Mouse (Mus musculus): Measurements from ENCODE around the gene Camk2g. TPM values are rescaled to one million over a fixed set of nuclear protein-coding genes. Genes with fewer than 3 reads are reported as not detected.

Gene Camk2g
- polyA plus RNA-seq, 2 experiments from 2014 or later = 32.6 to 37.8 TPM

DNA sequence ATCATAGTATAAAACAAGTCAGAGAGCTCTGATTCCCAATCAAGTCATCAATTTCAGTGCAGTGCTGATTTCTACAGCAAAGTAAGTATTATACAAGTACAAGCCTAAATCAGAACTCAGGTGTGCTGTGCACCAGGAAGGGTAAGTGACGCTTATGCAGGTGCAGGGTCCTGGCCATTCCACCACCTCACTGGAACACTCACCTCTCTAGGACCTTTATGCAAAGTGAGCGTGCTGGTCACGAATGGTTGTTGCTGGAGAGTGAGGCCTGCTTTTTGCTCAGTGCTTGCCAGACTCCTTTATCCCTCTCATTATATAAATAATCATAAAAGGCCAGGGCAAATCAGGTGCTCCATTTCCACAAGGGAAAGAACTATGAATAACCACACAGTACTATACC is 93.5 kb downstream of the Camk2g start:
- ATAC-seq = no peak

GRCm38 (mm10) chr14:20698515-20698914 is 95.4 kb downstream of the Camk2g start:
- no peak for ATAC-seq

- no peak for ATAC-seq
Observed at GRCm38 (mm10) chr14:20696986-20697385, 96.9 kb downstream of the Camk2g start.

GRCm38 (mm10) chr14:20695761-20696520 is 97.9 kb downstream of the Camk2g start:
- ATAC-seq = no peak

DNA sequence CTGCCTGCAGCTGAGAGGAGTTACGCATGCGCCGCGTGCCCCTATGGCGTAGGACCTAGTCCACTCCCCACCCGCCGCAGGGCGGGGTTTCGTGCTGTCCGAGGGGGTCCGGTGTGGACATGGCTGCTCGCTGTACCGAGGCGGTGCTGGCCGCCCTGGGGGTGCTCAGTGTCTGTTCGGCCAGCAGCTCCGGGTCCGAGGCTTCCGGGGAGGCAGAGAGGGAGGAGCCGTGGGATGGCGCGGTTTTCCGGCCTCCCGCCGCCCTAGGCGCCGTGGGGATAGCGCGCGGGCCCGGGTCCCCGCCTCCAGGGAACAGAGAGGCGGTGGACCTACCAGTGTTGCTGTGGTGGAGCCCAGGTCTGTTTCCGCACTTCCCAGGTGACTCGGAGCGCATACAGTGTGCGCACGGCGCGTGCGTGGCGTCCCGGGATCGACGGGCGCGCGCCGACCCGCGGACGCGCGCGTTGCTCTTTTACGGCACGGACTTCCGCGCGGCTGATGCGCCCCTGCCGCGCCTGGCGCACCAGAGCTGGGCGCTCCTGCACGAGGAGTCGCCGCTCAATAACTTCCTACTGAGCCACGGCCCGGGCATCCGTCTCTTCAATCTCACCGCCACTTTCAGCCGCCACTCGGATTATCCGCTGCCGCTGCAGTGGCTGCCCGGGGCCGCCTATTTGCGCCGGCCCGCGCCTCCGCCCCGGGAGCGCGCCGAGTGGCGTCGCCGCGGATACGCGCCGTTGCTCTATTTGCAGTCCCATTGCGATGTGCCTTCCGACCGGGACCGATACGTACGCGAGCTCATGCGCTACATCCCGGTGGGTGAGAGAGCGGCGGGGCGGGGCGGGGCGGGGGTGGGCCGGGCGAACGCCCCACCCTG is 98.8 kb downstream of the Camk2g start, which contains the start of gene Fut11:
Gene Fut11 (plus strand): TSS at position 85 of the 877 bp plus-strand sequence.
- peak; percentile 87 for ATAC-seq

DNA sequence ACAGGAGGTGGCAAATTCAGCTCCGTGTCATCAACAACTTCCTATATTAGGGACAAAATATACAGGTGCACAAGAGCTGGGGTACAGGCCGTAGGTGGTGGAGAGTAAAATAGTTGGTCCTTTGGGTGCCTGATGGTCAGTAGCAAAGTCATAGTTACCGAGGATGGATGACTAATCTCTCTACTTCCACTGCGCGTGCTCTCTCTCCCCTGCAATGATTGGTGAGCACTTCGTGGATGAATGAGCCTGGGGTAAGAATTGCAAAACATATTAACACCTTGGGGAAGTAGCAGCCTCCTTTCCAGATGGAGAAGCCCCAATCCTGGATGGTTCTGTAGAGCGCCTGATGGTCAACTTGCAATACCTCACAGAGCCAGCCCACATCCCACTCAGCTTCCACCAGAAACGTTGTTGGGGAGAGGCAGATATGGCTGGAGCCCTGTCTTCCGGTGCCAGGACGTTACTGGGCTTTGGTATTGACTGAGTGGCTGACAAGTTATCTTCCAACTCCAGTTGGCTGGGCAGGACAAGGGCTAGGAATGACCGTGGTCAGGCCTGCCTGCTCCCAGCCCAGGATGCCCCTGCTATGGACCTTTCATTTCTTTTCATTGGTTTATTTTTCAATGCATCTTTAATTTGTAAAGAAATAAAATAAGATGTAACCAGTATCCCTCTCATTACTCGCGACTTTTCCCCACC is 99.6 kb downstream of the Camk2g start:
- ATAC-seq = no peak

DNA sequence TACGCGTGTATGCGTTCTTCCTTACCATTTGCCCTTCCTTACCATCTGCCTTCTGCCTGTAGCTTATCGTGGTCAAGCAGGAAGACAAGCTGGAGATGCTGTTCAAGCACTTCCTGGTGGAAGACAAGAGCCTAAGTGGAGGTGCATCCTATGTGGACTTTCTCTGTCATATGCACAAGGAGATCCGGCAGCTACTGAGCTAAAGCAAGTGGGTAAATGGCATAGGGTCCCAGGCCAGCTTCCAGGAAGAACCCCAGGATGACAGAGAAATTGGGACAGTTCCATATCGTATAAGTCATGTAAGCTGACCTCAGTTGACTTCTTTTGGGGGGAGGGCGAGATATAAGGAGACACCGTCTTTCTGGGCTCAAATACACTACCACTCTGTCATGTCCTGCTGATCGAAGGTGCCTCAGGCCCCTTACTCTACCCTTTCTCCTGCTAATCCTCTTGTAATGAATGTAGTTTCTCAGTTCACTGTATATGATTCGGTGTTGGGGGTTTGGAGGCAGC is 100.2 kb downstream of the Camk2g start:
- no peak for ATAC-seq

- no peak for ATAC-seq
Observed at GRCm38 (mm10) chr14:20691772-20692171, 102.1 kb downstream of the Camk2g start.

DNA sequence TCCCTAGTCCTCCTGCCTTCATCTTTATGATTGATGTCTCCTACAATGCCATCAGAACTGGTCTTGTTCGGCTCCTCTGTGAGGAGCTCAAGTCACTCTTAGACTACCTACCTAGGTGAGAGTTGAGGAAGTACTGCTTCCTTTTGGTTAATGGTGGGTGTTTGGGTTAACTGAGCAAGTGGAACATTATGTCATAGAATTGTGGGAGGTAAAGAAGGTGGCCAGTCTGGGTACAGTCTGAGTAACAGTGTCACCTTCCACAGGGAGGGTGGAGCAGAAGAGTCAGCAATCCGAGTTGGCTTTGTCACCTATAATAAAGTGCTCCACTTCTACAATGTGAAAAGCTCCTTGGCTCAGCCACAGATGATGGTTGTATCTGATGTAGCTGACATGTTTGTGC is 104.9 kb downstream of the Camk2g start:
- peak; percentile 59 for ATAC-seq

- no peak for ATAC-seq
Observed at GRCm38 (mm10) chr14:20686576-20686975, 107.3 kb downstream of the Camk2g start.

Other genes starting within 250 kb of the Camk2g start
- 10 to 100 TPM; 27.1 to 39.6 TPM for gene Ppp3cb, start 247.5 kb downstream of the Camk2g start, polyA plus RNA-seq (2017; shearing (Covaris generic))
- gene Usp54, start 153.0 kb downstream of the Camk2g start, polyA plus RNA-seq (2017; shearing (Covaris generic)) = 1 to 10 TPM; 2.1 to 2.9 TPM
- not detected for gene Myoz1, start 137.5 kb downstream of the Camk2g start, polyA plus RNA-seq (2017; shearing (Covaris generic))
- not detected for gene Synpo2l, start 125.7 kb downstream of the Camk2g start, polyA plus RNA-seq (2017; shearing (Covaris generic))
- gene Sec24c, start 119.8 kb downstream of the Camk2g start, polyA plus RNA-seq (2017; shearing (Covaris generic)) = 100 to 1,000 TPM; 120 to 181 TPM
- 1 to 10 TPM; 5.6 to 7.7 TPM for gene Fut11, start 99.1 kb downstream of the Camk2g start, polyA plus RNA-seq (2017; shearing (Covaris generic))
- gene Chchd1, start 91.1 kb downstream of the Camk2g start, polyA plus RNA-seq (2017; shearing (Covaris generic)) = 100 to 1,000 TPM; 120 to 143 TPM
- gene Zswim8, start 86.5 kb downstream of the Camk2g start, polyA plus RNA-seq (2017; shearing (Covaris generic)) = 10 to 100 TPM; 21.6 to 22.3 TPM
- 10 to 100 TPM; 12.9 to 13.7 TPM for gene Ndst2, start 59.5 kb downstream of the Camk2g start, polyA plus RNA-seq (2017; shearing (Covaris generic))
- gene Plau, start 42.6 kb upstream of the Camk2g start, polyA plus RNA-seq (2017; shearing (Covaris generic)) = not detected
- gene Vcl, start 135.3 kb upstream of the Camk2g start, polyA plus RNA-seq (2017; shearing (Covaris generic)) = 1 to 10 TPM; 1.4 to 2.6 TPM